Mouse (Mus musculus): ENCODE measurements around the gene Tbl1x.

The Tbl1x gene

GRCm38 (mm10) chrX:77608947-77609703 lies 98.3 kb downstream of the Tbl1x start:
- DNase-seq (ENCODE audit: low spot score) = peak; percentile 13

GRCm38 (mm10) chrX:77611938-77612337 lies 101.1 kb downstream of the Tbl1x start:
- DNase-seq (ENCODE audit: low spot score) = no peak

GRCm38 (mm10) chrX:77613041-77613440 lies 102.2 kb downstream of the Tbl1x start:
- DNase-seq (ENCODE audit: low spot score) = no peak

- no peak for DNase-seq (ENCODE audit: low spot score)
These were observed 105.0 kb downstream of the Tbl1x start for GRCm38 (mm10) chrX:77615735-77616293.

GRCm38 (mm10) chrX:77617368-77618144 lies 106.7 kb downstream of the Tbl1x start:
- DNase-seq (ENCODE audit: low spot score) = no peak

- DNase-seq (ENCODE audit: low spot score) = no peak
These were observed 119.6 kb downstream of the Tbl1x start for GRCm38 (mm10) chrX:77630439-77630838.

- DNase-seq (ENCODE audit: low spot score) = no peak
These were observed 125.7 kb downstream of the Tbl1x start for GRCm38 (mm10) chrX:77636499-77636898.

- DNase-seq (ENCODE audit: low spot score) = no peak
These were observed 127.3 kb downstream of the Tbl1x start for GRCm38 (mm10) chrX:77638076-77638475.

GRCm38 (mm10) chrX:77640301-77640700 lies 129.5 kb downstream of the Tbl1x start:
- DNase-seq (ENCODE audit: low spot score) = no peak

GRCm38 (mm10) chrX:77646164-77646563 lies 135.4 kb downstream of the Tbl1x start:
- DNase-seq (ENCODE audit: low spot score) = no peak

- DNase-seq (ENCODE audit: low spot score) = no peak
These were observed 139.4 kb downstream of the Tbl1x start for GRCm38 (mm10) chrX:77650246-77650645.

- no peak for DNase-seq (ENCODE audit: low spot score)
These were observed 151.2 kb downstream of the Tbl1x start for GRCm38 (mm10) chrX:77662030-77662429.

- DNase-seq (ENCODE audit: low spot score) = no peak
These were observed 152.5 kb downstream of the Tbl1x start for GRCm38 (mm10) chrX:77663276-77663675.

- DNase-seq (ENCODE audit: low spot score) = no peak
These were observed 154.2 kb downstream of the Tbl1x start for GRCm38 (mm10) chrX:77665030-77665429.

GRCm38 (mm10) chrX:77666911-77667310 lies 156.1 kb downstream of the Tbl1x start:
- peak; percentile 11 for DNase-seq (ENCODE audit: low spot score)

GRCm38 (mm10) chrX:77667441-77667840 lies 156.6 kb downstream of the Tbl1x start:
- no peak for DNase-seq (ENCODE audit: low spot score)

GRCm38 (mm10) chrX:77669779-77670550 lies 159.2 kb downstream of the Tbl1x start:
- peak; percentile 63 for DNase-seq (ENCODE audit: low spot score)

Measured in ovary, adult 18-20 months (tissue).